Mouse (Mus musculus): ENCODE measurements at regions not wholly inside any gene's neighbourhood (a gene's known extent, or its start where the extent isn't known, plus 50 kb on each side); places are given as distances from the start of the nearest gene placed in this dataset.
"Not testable (repeated sequence)": the region's sequence is repeated elsewhere in the genome, so short reads cannot be mapped to it uniquely, and the experiment has no call there.

DNA sequence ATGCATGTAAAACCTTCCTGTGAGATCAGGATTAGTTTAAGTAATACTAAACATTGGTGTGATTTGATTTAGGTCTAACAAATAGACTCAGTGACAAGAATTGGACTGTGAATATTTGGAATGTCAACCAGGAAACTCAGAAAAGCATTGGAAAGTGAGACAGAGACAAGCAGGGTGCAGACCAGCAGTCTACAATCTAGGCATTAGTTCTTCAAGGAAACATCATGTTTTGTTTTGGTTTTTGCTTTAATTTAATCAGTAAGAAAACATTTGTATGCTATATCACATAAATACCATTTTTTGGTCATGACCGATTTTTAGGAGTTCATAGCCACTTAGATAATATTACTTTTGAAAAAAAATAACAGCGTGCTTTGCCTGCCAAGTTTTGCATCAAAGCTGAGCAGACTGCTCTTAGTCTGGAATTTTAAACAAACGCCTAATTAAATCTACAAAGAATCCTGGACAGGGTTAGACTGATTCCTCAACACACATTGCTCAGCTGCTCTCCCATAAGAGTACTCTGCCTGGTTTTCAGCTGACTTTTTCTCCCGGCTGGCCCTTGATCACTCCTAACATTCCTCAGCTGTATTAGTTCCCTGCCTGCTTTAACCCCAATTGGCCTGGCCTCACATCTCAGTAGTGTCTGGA lies 396.5 kb upstream of the Kcnh7 start:
- no peak for DNase-seq (ENCODE audit: extremely low spot score)

- DNase-seq (ENCODE audit: extremely low spot score): no peak
These were observed 391.1 kb upstream of the Kcnh7 start for GRCm38 (mm10) chr2:63575172-63575571.

GRCm38 (mm10) chr2:63574008-63574703 lies 390.1 kb upstream of the Kcnh7 start:
- peak; percentile 27 for DNase-seq (ENCODE audit: extremely low spot score)

DNA sequence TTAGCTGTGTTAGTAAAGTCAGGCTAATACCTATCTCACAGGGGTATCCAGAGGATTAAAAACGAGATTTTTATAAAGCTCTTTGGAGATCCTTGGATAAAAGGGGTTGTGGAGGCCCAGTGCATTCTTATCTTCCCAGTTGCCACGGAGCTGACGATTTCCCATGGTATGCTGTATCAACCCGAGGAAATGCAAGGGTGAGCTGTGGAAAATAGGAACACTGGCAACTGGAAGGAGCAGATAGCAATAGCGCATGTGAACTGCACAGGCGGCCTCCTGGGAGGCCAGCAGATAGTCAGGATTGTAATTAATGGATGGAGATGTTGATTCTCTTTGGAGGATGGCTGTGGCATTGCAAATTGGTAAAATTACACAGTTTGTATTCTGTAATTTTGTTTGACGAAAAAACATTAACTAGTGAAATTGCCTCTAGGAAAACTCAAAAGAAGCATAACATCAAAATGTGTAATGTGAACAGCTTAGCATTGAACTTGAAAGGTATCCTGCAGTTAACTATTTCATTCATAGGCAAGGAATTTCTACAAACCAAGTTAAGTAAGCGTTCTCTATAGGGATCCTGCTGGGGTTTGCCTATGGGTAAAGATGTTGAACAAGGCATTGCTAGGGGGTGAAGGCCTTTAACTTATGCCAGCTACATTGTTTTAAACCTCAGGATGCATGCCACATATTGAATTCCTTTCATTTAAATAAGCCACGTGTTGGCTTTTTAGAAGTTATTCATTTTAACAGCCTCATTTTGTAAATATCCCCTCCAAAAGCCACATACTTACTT lies 389.1 kb upstream of the Kcnh7 start:
- no peak for DNase-seq (ENCODE audit: extremely low spot score)

DNA sequence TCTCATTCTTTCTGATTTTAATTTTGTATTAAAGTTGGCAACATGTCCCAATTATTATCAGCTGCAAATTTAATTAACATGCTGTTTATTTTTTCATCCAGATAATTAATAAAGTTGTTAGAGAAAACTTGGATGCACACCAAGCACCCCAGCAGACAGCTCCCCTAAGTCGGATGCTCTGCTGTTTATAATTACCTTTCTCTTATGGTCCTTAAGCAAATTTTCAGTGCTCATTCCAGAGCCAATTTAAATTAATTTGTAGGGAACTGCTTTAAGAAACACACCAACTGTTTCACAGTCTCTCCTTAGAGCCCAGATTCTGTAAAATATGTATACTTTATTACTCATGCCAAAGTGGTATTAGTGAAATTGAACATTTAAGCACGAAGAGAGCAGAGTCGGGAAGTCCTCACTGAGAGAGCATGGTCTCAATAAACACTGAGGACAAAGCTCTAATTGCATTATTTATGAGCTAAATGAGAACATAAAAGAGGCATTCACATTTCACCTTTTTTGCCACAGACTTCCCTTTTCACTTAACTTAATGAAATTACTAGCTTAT lies 372.9 kb upstream of the Kcnh7 start:
- DNase-seq (ENCODE audit: extremely low spot score): no peak

- DNase-seq (ENCODE audit: extremely low spot score): not testable (repeated sequence)
These were observed 357.7 kb upstream of the Kcnh7 start for GRCm38 (mm10) chr2:63541836-63542235.

- DNase-seq (ENCODE audit: extremely low spot score): no peak
These were observed 334.4 kb upstream of the Kcnh7 start for GRCm38 (mm10) chr2:63518534-63518933.

- peak; percentile 20 for DNase-seq (ENCODE audit: extremely low spot score)
These were observed 329.6 kb upstream of the Kcnh7 start for GRCm38 (mm10) chr2:63513554-63514226.

- no peak for DNase-seq (ENCODE audit: extremely low spot score)
These were observed 319.9 kb upstream of the Kcnh7 start for GRCm38 (mm10) chr2:63503939-63504338.

DNA sequence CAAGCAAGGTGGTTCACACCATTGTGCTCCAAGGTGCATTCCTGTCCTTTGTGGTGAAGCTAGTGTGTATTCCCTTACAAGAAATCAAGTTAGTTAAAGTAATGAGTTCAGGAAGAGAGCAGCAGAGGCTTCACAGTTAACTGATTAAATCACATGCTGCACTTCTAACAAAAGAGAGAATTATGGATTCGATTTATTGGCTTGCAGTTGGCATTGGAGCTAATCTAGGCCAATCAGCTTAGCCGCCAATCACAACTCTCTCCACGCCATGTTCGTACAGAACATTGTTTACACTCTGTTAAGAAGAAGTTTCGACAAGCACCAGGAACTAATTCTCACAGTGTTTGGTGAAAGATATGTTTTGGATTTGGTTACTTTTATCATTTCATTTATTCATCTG lies 292.3 kb upstream of the Kcnh7 start:
- no peak for DNase-seq (ENCODE audit: extremely low spot score)

- no peak for DNase-seq (ENCODE audit: extremely low spot score)
These were observed 291.2 kb upstream of the Kcnh7 start for GRCm38 (mm10) chr2:63475255-63475654.

DNA sequence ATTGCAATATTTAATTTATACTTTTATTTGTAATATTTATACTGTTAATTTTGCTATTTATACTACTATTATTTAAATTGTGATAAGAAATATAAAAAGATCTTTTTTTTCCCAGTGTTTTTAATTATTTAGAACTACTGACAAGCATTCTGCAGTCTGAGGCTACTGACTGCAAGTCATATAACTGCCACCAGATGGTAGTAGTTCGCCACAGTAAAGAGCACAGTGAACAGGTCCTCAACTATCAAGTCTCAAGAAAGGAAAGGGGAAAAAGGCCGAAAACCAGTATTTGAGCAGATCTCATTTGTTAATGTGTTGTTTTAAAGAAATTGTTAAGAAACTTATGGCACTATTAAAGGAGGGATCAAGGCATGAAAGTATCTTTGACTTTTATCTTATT lies 289.6 kb upstream of the Kcnh7 start:
- DNase-seq (ENCODE audit: extremely low spot score): peak; percentile 36

- DNase-seq (ENCODE audit: extremely low spot score): no peak
These were observed 288.2 kb upstream of the Kcnh7 start for GRCm38 (mm10) chr2:63472248-63472647.

- DNase-seq (ENCODE audit: extremely low spot score): no peak
These were observed 275.0 kb upstream of the Kcnh7 start for GRCm38 (mm10) chr2:63459112-63459511.

DNA sequence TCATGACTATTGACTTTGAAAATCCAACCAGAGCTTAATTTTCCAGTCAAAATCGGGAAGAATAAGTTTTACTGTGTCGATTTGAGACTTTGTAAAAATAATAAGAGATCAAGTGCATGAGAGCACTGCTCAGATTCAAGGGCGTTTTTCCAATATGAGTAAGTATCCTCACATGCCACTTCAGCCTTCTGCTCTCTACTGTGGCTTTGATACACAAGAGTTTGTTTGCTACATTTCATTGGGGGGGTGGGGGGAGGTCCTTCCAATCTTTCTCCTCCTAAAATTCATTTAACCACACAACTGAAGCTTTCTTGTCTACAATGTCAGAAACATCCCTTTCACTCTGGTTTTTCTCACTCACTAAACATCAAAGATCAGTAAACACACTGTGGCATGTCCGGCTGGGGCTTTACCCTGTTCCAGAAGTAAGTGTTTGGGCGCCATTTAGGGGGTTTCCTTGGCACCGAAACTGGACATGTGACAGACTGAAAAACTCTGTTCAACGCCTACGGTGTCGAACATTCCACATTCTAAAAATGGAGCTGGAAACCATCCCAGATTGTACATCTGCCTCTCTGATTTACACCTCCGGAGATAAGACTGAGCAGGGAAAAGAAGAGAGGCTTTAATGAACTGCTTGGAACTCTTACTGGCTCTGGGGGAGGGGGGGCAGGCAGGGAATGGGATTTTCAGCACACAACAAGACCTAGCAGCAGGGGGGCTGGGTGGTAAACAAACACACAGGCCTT lies 270.4 kb upstream of the Kcnh7 start:
- DNase-seq (ENCODE audit: extremely low spot score): no peak

- DNase-seq (ENCODE audit: extremely low spot score): no peak
These were observed 268.8 kb upstream of the Kcnh7 start for GRCm38 (mm10) chr2:63452891-63453290.

DNA sequence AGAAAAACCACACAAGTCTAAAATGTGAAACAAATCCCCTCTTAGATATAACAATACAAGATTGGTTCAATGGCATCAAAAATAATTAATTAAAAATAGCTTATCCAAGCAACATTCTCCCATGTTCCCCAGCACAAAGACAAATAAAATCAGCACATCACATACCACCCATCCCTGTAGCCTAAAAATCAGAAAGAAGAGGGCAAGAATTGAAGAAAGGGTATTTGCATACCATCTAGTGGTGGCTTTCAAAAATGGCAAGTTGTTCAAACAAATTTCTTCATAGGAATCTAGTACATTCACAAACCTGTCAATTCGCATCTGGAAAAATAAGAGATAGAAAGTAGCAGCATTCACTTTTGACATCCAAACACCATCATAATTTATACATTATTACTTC lies 268.1 kb upstream of the Kcnh7 start:
- no peak for DNase-seq (ENCODE audit: extremely low spot score)

DNA sequence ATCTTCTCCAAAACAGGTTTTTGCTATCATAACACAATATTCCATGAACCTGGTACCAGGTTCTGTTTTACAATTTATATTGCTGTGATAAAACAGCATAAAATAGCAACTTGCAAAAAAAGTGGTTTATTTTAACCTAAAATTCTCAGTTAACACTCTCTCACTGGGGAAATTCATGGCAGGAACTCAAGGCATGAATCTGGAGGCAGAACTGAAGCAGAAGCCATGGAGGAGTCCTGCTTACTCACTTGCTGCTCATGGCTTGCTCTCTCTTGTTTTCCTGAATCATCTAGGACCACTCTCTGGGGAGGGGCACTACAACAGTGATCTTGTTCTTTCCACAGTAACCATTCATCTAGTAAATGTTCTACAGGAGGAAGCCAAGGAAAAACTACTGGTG lies 250.2 kb upstream of the Kcnh7 start:
- no peak for DNase-seq (ENCODE audit: extremely low spot score)

DNA sequence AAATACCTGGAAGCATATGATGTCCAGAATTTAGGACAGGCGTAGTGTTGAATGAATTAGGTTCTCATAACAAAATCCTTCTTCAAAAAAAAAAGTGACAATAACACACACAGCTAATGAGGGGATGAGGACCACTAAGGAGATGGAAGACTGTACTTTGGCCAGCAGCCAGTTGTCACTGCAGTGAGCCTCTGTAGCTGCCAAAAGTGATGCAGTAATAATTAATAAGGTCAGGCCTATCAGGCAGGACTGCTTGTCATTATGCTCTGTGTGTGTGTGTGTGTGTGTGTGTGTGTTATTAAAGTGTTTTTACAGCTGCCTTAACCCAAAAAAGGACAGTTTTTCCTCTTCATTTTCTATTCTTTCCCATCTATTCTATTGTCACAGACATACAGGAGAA lies 221.3 kb upstream of the Kcnh7 start:
- no peak for DNase-seq (ENCODE audit: extremely low spot score)
